ENCODE assay signal across 25 mouse cellular contexts in the genomic region with DNA sequence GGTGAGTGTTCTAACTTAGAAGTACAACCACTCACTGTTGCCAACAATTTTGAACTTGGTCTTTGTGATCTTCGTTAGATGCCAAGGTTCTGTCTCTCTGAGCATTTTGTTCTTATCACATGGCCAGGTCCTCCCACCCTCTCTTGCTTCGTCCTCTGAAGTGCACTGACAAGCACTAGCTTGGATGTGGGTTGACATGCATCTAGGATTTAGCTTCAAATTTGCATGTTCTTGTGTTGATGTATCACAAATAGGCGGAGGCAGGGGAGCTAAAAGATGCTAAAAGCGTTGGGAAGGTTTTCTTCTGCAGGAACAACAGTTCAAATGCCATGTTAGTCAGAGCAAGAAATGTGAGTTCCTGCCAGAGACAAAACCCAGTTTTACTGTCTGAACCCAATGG.
"Had no signal": no experiment of that assay in that cellular context is flagged by ENCODE, and none has a peak within 500 bp of the region (broad histone marks: within the 10 kb centered on the region; RNA-seq: fewer than 3 reads in every experiment).

No protein-coding gene starts in this region.

- H3K27me3 ChIP-seq: heart, embryonic 13.5 days; heart, embryonic 15.5 days; hindbrain, embryonic 15.5 days; kidney, embryonic 15.5 days; limb, embryonic 13.5 days; limb, embryonic 15.5 days had no signal

- H3K4me1 ChIP-seq: heart, embryonic 15.5 days; hindbrain, embryonic 15.5 days; limb, embryonic 13.5 days; limb, embryonic 15.5 days had no signal

- H3K36me3 ChIP-seq: heart, embryonic 13.5 days; heart, embryonic 15.5 days; hindbrain, embryonic 13.5 days; hindbrain, embryonic 15.5 days; kidney, embryonic 15.5 days; limb, embryonic 13.5 days; limb, embryonic 15.5 days; liver, embryonic 12.5 days had no signal

- H3K27ac ChIP-seq: heart, adult 2 months; heart, embryonic 13.5 days; heart, embryonic 15.5 days; hindbrain, embryonic 13.5 days; hindbrain, embryonic 15.5 days; hindbrain, postnatal 0 days; kidney, embryonic 15.5 days; kidney, postnatal 0 days; limb, embryonic 13.5 days; limb, embryonic 15.5 days; liver, embryonic 12.5 days; liver, embryonic 14.5 days had no signal

- DNase-seq: gastrocnemius, postnatal 14 days; gastrocnemius, postnatal 36 days; heart, adult 2 months; heart, postnatal 14 days; heart, postnatal 36 days; kidney, adult 11 months; kidney, adult 2 months; kidney, adult 9 months; kidney, postnatal 14 days; kidney, postnatal 36 days; layer of hippocampus, adult 9-11 months; layer of hippocampus, postnatal 36 days; left cerebral cortex, postnatal 4 days had no signal

- H3K9ac ChIP-seq: heart, embryonic 13.5 days; heart, embryonic 15.5 days; hindbrain, embryonic 13.5 days; hindbrain, embryonic 15.5 days; kidney, embryonic 15.5 days; limb, embryonic 13.5 days; limb, embryonic 15.5 days; liver, embryonic 12.5 days; liver, embryonic 14.5 days had no signal

- H3K4me2 ChIP-seq: heart, embryonic 11.5 days; heart, embryonic 13.5 days; heart, embryonic 15.5 days; hindbrain, embryonic 13.5 days; hindbrain, embryonic 15.5 days; kidney, embryonic 15.5 days; limb, embryonic 13.5 days; limb, embryonic 15.5 days; liver, embryonic 12.5 days had no signal

- H3K4me3 ChIP-seq: heart, adult 2 months; heart, embryonic 13.5 days; heart, embryonic 15.5 days; hindbrain, embryonic 13.5 days; hindbrain, embryonic 15.5 days; kidney, embryonic 15.5 days; limb, embryonic 13.5 days; limb, embryonic 15.5 days; liver, embryonic 12.5 days had no signal

- H3K9me3 ChIP-seq: heart, embryonic 13.5 days; heart, embryonic 15.5 days; hindbrain, embryonic 13.5 days; hindbrain, embryonic 15.5 days; kidney, embryonic 15.5 days; limb, embryonic 13.5 days; limb, embryonic 15.5 days; liver, embryonic 12.5 days had no signal
